Mouse (Mus musculus): ENCODE data around the gene March10. TPM values are rescaled to one million over a fixed set of nuclear protein-coding genes. Genes with fewer than 3 reads are reported as not detected.

The March10 gene
- total and polyA plus RNA-seq, 3 experiments = 0.05 TPM; not detected in 2

DNA sequence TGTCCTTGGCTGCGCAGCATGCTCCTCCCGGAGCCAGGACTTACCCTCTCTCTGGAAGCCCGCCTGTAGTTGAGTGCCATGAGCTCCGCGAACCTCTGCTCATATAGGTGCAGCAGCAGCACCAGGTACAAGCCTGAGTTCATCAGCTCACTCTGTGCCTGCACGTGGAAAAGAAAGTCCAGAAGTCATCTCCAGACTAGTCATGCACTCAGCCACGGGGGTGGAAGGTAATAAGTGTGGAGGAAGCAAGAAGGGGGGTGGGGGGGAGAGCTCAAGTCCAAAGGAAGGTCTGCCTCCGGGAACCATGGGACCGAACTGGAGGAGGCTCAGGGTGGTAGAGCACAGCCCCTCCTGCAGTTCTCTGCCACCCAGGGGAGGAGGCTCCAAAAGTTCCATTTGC is 84.7 kb downstream of the March10 start:
- Histone ChIP-seq H3K9me3 (replicated peaks) (no peaks in the 10 kb centered on the region), H3K4me1 (ENCODE audit: insufficient read depth, low read depth, low read length) (peaks cover 62% of the 10 kb centered on the region), H3K36me3 (replicated peaks) (no peaks in the 10 kb centered on the region), H3K4me3 (ENCODE audit: low read depth, low read length) (no peak overlapping the region), H3K27me3 (ENCODE audit: insufficient read depth, low read length) (peaks cover 37% of the 10 kb centered on the region)
- DNase-seq (ENCODE audit: low spot score) (no peak), ATAC-seq (ENCODE audit: extremely low read depth, insufficient number of reproducible peaks, low FRiP score, poor library complexity, severe bottlenecking) (no peak)
- TF ChIP-seq GATA1 (IDR thresholded peaks at IDR 0.05; ENCODE audit: borderline replicate concordance, low read length) (no peak), POLR2AphosphoS5 (IDR thresholded peaks at IDR 0.05; ENCODE audit: insufficient replicate concordance, low read depth, low read length) (no peak), CTCF (IDR thresholded peaks at IDR 0.05; ENCODE audit: low read depth, low read length) (no peak), TAL1 (conservative IDR thresholded peaks at IDR 0.05; ENCODE audit: low read depth, low read length) (no peak), GATA2 (IDR thresholded peaks at IDR 0.05; ENCODE audit: borderline replicate concordance, low read depth, low read length) (no peak)

DNA sequence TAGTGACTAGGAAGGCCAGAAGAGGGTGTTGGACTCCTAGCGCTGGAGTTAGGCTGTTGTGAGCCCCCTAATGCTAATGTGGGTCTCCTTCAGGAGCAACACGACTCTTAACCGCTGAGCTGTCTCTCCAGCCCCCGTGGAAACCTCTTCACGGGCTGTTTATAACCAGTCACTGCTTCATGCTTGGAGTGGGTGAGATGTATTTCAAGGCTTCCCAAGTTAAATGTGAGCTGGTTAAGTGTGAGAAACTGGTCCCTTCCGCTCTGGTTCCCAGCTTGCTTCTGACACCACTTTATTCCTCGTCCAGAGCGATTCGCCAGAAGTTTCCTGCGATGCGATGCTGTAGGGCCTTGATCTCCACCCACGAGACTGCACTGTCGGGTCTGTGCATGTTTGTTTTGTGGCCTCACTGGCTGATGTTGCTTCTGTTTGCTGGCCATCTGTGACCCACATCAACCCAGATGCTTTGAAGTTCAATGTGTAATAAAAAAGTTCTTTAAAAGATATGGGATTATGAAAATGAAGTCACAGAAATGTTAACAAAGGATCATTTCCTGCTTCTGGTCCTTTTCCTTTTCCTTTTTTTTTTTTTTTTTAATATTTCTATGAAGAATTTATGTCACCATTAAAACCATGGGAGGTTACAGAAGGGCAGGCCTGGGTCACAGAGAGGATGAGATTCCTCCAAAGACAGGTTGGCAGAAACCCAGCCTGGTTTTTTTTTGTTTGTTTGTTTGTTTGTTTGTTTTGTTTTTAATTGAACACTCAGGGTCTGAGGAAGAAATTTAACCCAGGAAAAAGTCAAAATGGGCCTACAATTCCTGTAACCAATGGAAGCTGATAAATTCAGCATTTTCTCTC is 86.8 kb downstream of the March10 start:
- no peak for ATAC-seq (ENCODE audit: extremely low read depth, insufficient number of reproducible peaks, low FRiP score, poor library complexity, severe bottlenecking)
- Histone ChIP-seq H3K36me3 (replicated peaks) (no peaks in the 10 kb centered on the region), H3K4me1 (ENCODE audit: insufficient read depth, low read depth, low read length) (peaks cover 72% of the 10 kb centered on the region)

DNA sequence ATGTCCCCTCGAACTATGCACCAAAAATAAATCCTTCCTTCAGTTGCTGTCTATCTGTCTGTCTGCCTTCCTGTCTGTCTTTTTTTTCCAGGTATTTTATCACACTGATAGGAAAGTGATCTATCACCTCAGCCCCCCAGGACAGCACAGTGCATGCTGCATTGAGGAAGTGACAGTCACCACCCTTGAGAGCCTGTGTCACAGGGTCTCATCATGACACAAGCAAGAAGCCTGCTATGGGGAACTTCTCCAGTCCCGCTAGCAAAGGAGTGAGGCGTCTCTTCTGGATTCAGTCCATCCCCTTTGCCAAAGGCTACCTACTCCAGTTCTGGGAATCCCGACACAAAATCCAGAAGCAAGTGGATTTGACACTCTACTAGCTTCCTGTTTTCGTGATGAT is 87.7 kb downstream of the March10 start:
- no peaks in the 10 kb centered on the region for H3K36me3 ChIP-seq (replicated peaks)
- DNase-seq (ENCODE audit: low spot score) (no peak), ATAC-seq (ENCODE audit: extremely low read depth, insufficient number of reproducible peaks, low FRiP score, poor library complexity, severe bottlenecking) (no peak)
- H3K9me3 ChIP-seq (replicated peaks) = no peaks in the 10 kb centered on the region
- H3K27me3 ChIP-seq (ENCODE audit: insufficient read depth, low read length) = peaks cover 27% of the 10 kb centered on the region
- TF ChIP-seq TAL1 (conservative IDR thresholded peaks at IDR 0.05; ENCODE audit: low read depth, low read length) = no peak
- TF ChIP-seq POLR2AphosphoS5 (IDR thresholded peaks at IDR 0.05; ENCODE audit: insufficient replicate concordance, low read depth, low read length) = no peak
- TF ChIP-seq CTCF (IDR thresholded peaks at IDR 0.05; ENCODE audit: low read depth, low read length) = no peak
- TF ChIP-seq GATA2 (IDR thresholded peaks at IDR 0.05; ENCODE audit: borderline replicate concordance, low read depth, low read length) = no peak
- TF ChIP-seq GATA1 (IDR thresholded peaks at IDR 0.05; ENCODE audit: borderline replicate concordance, low read length) = no peak
- H3K4me1 ChIP-seq (ENCODE audit: insufficient read depth, low read depth, low read length) = peaks cover 71% of the 10 kb centered on the region
- no peak overlapping the region for H3K4me3 ChIP-seq (ENCODE audit: low read depth, low read length)

More for the DNA sequence above, 86.8 kb downstream of the March10 start:
- DNase-seq (ENCODE audit: low spot score) = no peak
- no peak overlapping the region for H3K4me3 ChIP-seq (ENCODE audit: low read depth, low read length)
- H3K27me3 ChIP-seq (ENCODE audit: insufficient read depth, low read length) = peaks cover 26% of the 10 kb centered on the region
- no peak for TF ChIP-seq GATA2 (IDR thresholded peaks at IDR 0.05; ENCODE audit: borderline replicate concordance, low read depth, low read length)
- TF ChIP-seq CTCF (IDR thresholded peaks at IDR 0.05; ENCODE audit: low read depth, low read length) = no peak
- no peak for TF ChIP-seq POLR2AphosphoS5 (IDR thresholded peaks at IDR 0.05; ENCODE audit: insufficient replicate concordance, low read depth, low read length)
- no peak for TF ChIP-seq GATA1 (IDR thresholded peaks at IDR 0.05; ENCODE audit: borderline replicate concordance, low read length)
- no peak for TF ChIP-seq TAL1 (conservative IDR thresholded peaks at IDR 0.05; ENCODE audit: low read depth, low read length)
- H3K9me3 ChIP-seq (replicated peaks) = no peaks in the 10 kb centered on the region

DNA sequence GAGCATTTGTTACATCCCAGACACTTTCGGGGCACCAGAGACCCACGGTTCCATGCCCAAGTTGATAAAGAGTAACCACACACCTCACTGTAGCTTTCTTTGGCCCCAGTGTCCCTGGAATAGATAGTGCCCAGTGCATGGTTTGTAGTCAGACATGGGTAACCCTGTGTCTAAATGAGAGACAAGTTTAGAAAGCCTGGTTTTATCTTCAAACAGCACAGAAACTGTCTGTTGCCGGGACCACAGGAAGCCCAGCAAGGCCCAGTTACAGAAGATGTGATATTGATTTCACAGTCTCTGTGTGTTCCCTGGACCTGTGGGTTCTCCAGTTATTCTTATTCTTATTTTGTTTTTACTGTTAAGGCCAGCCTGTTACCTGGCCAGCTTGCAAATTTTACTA is 89.4 kb downstream of the March10 start:
- TF ChIP-seq CTCF (IDR thresholded peaks at IDR 0.05; ENCODE audit: low read depth, low read length) (no peak), GATA2 (IDR thresholded peaks at IDR 0.05; ENCODE audit: borderline replicate concordance, low read depth, low read length) (no peak), POLR2AphosphoS5 (IDR thresholded peaks at IDR 0.05; ENCODE audit: insufficient replicate concordance, low read depth, low read length) (no peak), GATA1 (IDR thresholded peaks at IDR 0.05; ENCODE audit: borderline replicate concordance, low read length) (no peak), TAL1 (conservative IDR thresholded peaks at IDR 0.05; ENCODE audit: low read depth, low read length) (no peak)
- ATAC-seq (ENCODE audit: extremely low read depth, insufficient number of reproducible peaks, low FRiP score, poor library complexity, severe bottlenecking) (0 out of 2 replicates have a peak, but pooled peaks have one; percentile 15), DNase-seq (ENCODE audit: low spot score) (no peak)
- Histone ChIP-seq H3K36me3 (replicated peaks) (no peaks in the 10 kb centered on the region), H3K4me3 (ENCODE audit: low read depth, low read length) (no peak overlapping the region), H3K27me3 (ENCODE audit: insufficient read depth, low read length) (peaks cover 36% of the 10 kb centered on the region), H3K9me3 (replicated peaks) (no peaks in the 10 kb centered on the region), H3K4me1 (ENCODE audit: insufficient read depth, low read depth, low read length) (peaks cover 59% of the 10 kb centered on the region)

DNA sequence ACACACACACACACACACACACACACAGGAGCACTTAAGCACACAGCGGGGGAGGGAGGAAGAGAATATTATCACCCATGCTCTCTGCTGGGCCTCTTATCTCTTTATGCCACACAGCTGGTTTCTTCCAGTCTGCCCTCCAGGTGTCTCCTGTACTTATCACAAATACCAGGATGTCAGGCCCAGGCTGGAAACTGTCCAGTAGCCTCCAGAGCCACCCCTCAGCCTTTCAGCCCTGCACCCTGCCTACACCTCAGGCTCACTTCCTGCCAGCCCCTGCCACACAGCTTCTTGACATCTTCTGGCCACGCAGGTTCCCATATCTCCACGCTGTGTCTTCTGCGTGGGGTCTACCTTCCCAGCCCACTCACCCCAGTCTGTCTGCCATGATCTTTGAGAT is 90.5 kb downstream of the March10 start:
- TF ChIP-seq TAL1 (conservative IDR thresholded peaks at IDR 0.05; ENCODE audit: low read depth, low read length) (peak; percentile 89), CTCF (IDR thresholded peaks at IDR 0.05; ENCODE audit: low read depth, low read length) (no peak)
- Histone ChIP-seq H3K4me1 (ENCODE audit: insufficient read depth, low read depth, low read length) (peaks cover 51% of the 10 kb centered on the region), H3K27me3 (ENCODE audit: insufficient read depth, low read length) (peaks cover 38% of the 10 kb centered on the region), H3K4me3 (ENCODE audit: low read depth, low read length) (peak overlapping the region; percentile 20; the same call in 1 of the 2 replicates), H3K9me3 (replicated peaks) (no peaks in the 10 kb centered on the region), H3K36me3 (replicated peaks) (no peaks in the 10 kb centered on the region)
- peak; percentile 94 for ATAC-seq (ENCODE audit: extremely low read depth, insufficient number of reproducible peaks, low FRiP score, poor library complexity, severe bottlenecking)
- peak; percentile 77 for DNase-seq (ENCODE audit: low spot score)

DNA sequence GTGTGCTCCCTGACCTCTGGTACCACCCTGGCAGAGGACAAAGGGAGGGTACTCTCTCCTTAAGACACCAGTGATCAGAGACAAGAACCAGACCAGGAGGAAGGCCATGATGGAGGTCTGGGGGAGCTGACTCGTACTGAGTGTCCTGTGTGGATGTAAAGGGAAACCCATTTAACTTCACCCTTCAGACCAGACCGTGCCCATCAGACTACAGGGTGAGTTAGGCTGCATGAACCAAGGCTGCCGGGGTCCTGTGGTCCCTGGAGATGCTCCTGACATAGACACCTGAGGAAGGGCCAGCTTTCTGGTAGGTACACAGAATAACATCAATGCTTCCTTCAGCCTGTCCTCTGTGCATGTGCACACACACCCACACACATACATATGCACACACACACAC is 90.9 kb downstream of the March10 start:
- no peaks in the 10 kb centered on the region for H3K36me3 ChIP-seq (replicated peaks)
- H3K4me3 ChIP-seq (ENCODE audit: low read depth, low read length) = no peak overlapping the region
- DNase-seq (ENCODE audit: low spot score) (no peak), ATAC-seq (ENCODE audit: extremely low read depth, insufficient number of reproducible peaks, low FRiP score, poor library complexity, severe bottlenecking) (no peak)
- no peaks in the 10 kb centered on the region for H3K9me3 ChIP-seq (replicated peaks)
- peaks cover 38% of the 10 kb centered on the region for H3K27me3 ChIP-seq (ENCODE audit: insufficient read depth, low read length)
- no peak for TF ChIP-seq CTCF (IDR thresholded peaks at IDR 0.05; ENCODE audit: low read depth, low read length)
- no peak for TF ChIP-seq TAL1 (conservative IDR thresholded peaks at IDR 0.05; ENCODE audit: low read depth, low read length)
- no peak for TF ChIP-seq POLR2AphosphoS5 (IDR thresholded peaks at IDR 0.05; ENCODE audit: insufficient replicate concordance, low read depth, low read length)
- no peak for TF ChIP-seq GATA1 (IDR thresholded peaks at IDR 0.05; ENCODE audit: borderline replicate concordance, low read length)
- TF ChIP-seq GATA2 (IDR thresholded peaks at IDR 0.05; ENCODE audit: borderline replicate concordance, low read depth, low read length) = no peak
- H3K4me1 ChIP-seq (ENCODE audit: insufficient read depth, low read depth, low read length) = peaks cover 51% of the 10 kb centered on the region
